Comparison of ENCODE assay signal across 8 mouse cellular contexts in genomic region chr5:130023767-130024539, GRCm38 (mm10). TPM values are rescaled to one million over a fixed set of nuclear protein-coding genes. Genes with fewer than 3 reads are reported as not detected.
DNase-seq lines count a peak whose midpoint lies in the region; ATAC-seq lines count a peak whose summit lies in the region.

No protein-coding gene starts in this region.

- no peaks in the 10 kb centered on the region for H3K36me3 ChIP-seq in heart, embryonic 14.5 days (ENCODE audit: control insufficient read depth, insufficient read depth, low read length)
- H3K36me3 ChIP-seq in liver, embryonic 13.5 days: no peaks in the 10 kb centered on the region
- no peaks in the 10 kb centered on the region for H3K36me3 ChIP-seq in stomach, embryonic 16.5 days (ENCODE audit: control insufficient read depth, insufficient read depth, low read length)

- no peaks in the 10 kb centered on the region for H3K9me3 ChIP-seq in heart, embryonic 14.5 days (ENCODE audit: control insufficient read depth, low read length)
- H3K9me3 ChIP-seq in liver, embryonic 13.5 days (replicated peaks): no peaks in the 10 kb centered on the region
- no peaks in the 10 kb centered on the region for H3K9me3 ChIP-seq in stomach, embryonic 16.5 days (replicated peaks; ENCODE audit: control insufficient read depth, low read length)

- no peaks in the 10 kb centered on the region for H3K4me1 ChIP-seq in brown adipose tissue, adult 24 weeks (ENCODE audit: control insufficient read depth, insufficient read depth, insufficient read length, low read length)
- peaks cover 5 to 9% of the 10 kb centered on the region in 2 experiments for H3K4me1 ChIP-seq in heart, embryonic 14.5 days (ENCODE audit: control insufficient read depth in 2 of 2, insufficient read depth in 2 of 2, low read length in 2 of 2)
- H3K4me1 ChIP-seq in liver, embryonic 13.5 days (replicated peaks): peaks cover 45% of the 10 kb centered on the region
- peaks cover 3% of the 10 kb centered on the region; the same call in 1 of the 2 replicates for H3K4me1 ChIP-seq in stomach, embryonic 16.5 days (ENCODE audit: control insufficient read depth, insufficient read depth, low read length)

- peak overlapping the region; percentile 56 for H3K9ac ChIP-seq in heart, embryonic 14.5 days (ENCODE audit: low read length)
- H3K9ac ChIP-seq in liver, embryonic 13.5 days: peak overlapping the region; percentile 75
- H3K9ac ChIP-seq in stomach, embryonic 16.5 days (ENCODE audit: low read length): peak overlapping the region; percentile 74

- H3K27me3 ChIP-seq in heart, embryonic 14.5 days (ENCODE audit: control insufficient read depth, insufficient read depth, low read length): no peaks in the 10 kb centered on the region; the same call in 1 of the 2 replicates
- H3K27me3 ChIP-seq in liver, embryonic 13.5 days: 0 out of 2 replicates have a peak, but pooled peaks cover 8% of the 10 kb centered on the region
- H3K27me3 ChIP-seq in stomach, embryonic 16.5 days (ENCODE audit: control insufficient read depth, insufficient read depth, low read length): no peaks in the 10 kb centered on the region

- peak overlapping the region; percentile 66 for H3K4me2 ChIP-seq in heart, embryonic 14.5 days (ENCODE audit: low read length)
- H3K4me2 ChIP-seq in liver, embryonic 13.5 days: peak overlapping the region; percentile 94
- H3K4me2 ChIP-seq in stomach, embryonic 16.5 days (ENCODE audit: low read depth, low read length): peak overlapping the region; percentile 79

- DNase-seq in CD4-positive, CD25-positive, alpha-beta regulatory T cell, adult 2 months (ENCODE audit: low read depth, low spot score): peak; percentile 92
- DNase-seq in fibroblast of lung, adult 2 months (ENCODE audit: low read depth): peak; percentile 92
- peak; percentile 94 for DNase-seq in kidney, postnatal 14 days
- peak; percentile 86 for DNase-seq in liver, embryonic 13.5 days
- DNase-seq in neural tube, embryonic 10.5 days (ENCODE audit: extremely low spot score, low spot score): peak; percentile 87

- H3K27ac ChIP-seq in brown adipose tissue, adult 24 weeks (replicated peaks; ENCODE audit: low read depth, low read length): peak overlapping the region; percentile 43
- peak overlapping the region; percentile 33 to 44; a peak in 3 of 4 replicates for H3K27ac ChIP-seq in heart, embryonic 14.5 days (replicated peaks in 1 of 2; ENCODE audit: control insufficient read depth in 1 of 2, insufficient read depth in 1 of 2, low read depth in 2 of 2, low read length in 2 of 2)
- H3K27ac ChIP-seq in liver, embryonic 13.5 days: peak overlapping the region; percentile 91
- peak overlapping the region; percentile 80 for H3K27ac ChIP-seq in stomach, embryonic 16.5 days (ENCODE audit: low read length)

- peak; percentile 86 for ATAC-seq in heart, embryonic 14.5 days (ENCODE audit: insufficient number of reproducible peaks, insufficient read depth, low FRiP score, low read depth)
- ATAC-seq in liver, embryonic 13.5 days (ENCODE audit: low read depth): peak; percentile 90
- ATAC-seq in stomach, embryonic 16.5 days (ENCODE audit: insufficient read depth, low FRiP score): peak; percentile 95

- H3K4me3 ChIP-seq in brown adipose tissue, adult 24 weeks (ENCODE audit: insufficient read depth, low read depth, low read length): peak overlapping the region; percentile 72
- peak overlapping the region; percentile 46 to 68 for H3K4me3 ChIP-seq in heart, embryonic 14.5 days (ENCODE audit: control insufficient read depth in 1 of 2, insufficient read depth in 1 of 2, low read depth in 1 of 2, low read length in 2 of 2)
- H3K4me3 ChIP-seq in liver, embryonic 13.5 days (replicated peaks): peak overlapping the region; percentile 70
- peak overlapping the region; percentile 62 for H3K4me3 ChIP-seq in stomach, embryonic 16.5 days (replicated peaks; ENCODE audit: low read length)

- 0% methylated on average over 32 of the region's 32 CpGs for WGBS in heart, embryonic 14.5 days
- under 1% methylated on average over 32 of the region's 32 CpGs for WGBS in liver, embryonic 13.5 days (ENCODE audit: insufficient replicate concordance)
- under 1% methylated on average over 32 of the region's 32 CpGs for WGBS in stomach, embryonic 16.5 days

RNA-seq across cellular contexts. Expression of gene Asl, which starts 5.1 kb away (rescaled TPM):
- 23.4 and 27.8 TPM in 2 replicates for polyA plus RNA-seq in brown adipose tissue, adult 24 weeks (2012; ENCODE audit: insufficient read depth, insufficient read length, missing spikeins)
- 16.4 and 19.3 TPM in 2 replicates for polyA plus RNA-seq in heart, embryonic 14.5 days (2014; fragmentation: Nextera tagmentation; extraction: Ambion mirVana)
- polyA plus RNA-seq in liver, embryonic 13.5 days (2015; fragmentation: Nextera tagmentation; extraction: Ambion mirVana): 37.8 and 45.2 TPM in 2 replicates
- polyA plus RNA-seq in stomach, embryonic 16.5 days (2015; fragmentation: Nextera tagmentation; extraction: Ambion mirVana): 46.5 and 47.8 TPM in 2 replicates

RNA-seq across cellular contexts. Expression of gene Crcp, which starts 5.1 kb away (rescaled TPM):
- 21.9 and 23.3 TPM in 2 replicates for polyA plus RNA-seq in brown adipose tissue, adult 24 weeks (2012; ENCODE audit: insufficient read depth, insufficient read length, missing spikeins)
- polyA plus RNA-seq in heart, embryonic 14.5 days (2014; fragmentation: Nextera tagmentation; extraction: Ambion mirVana): 15.1 and 16.3 TPM in 2 replicates
- 31.6 and 34.4 TPM in 2 replicates for polyA plus RNA-seq in liver, embryonic 13.5 days (2015; fragmentation: Nextera tagmentation; extraction: Ambion mirVana)
- polyA plus RNA-seq in stomach, embryonic 16.5 days (2015; fragmentation: Nextera tagmentation; extraction: Ambion mirVana): 32.1 and 33.1 TPM in 2 replicates

RNA-seq across cellular contexts. Expression of gene Gusb, which starts 21.1 kb away (rescaled TPM):
- 16.5 and 18.5 TPM in 2 replicates for polyA plus RNA-seq in brown adipose tissue, adult 24 weeks (2012; ENCODE audit: insufficient read depth, insufficient read length, missing spikeins)
- polyA plus RNA-seq in heart, embryonic 14.5 days (2014; fragmentation: Nextera tagmentation; extraction: Ambion mirVana): 49.2 and 54.2 TPM in 2 replicates
- 42.0 and 47.9 TPM in 2 replicates for polyA plus RNA-seq in liver, embryonic 13.5 days (2015; fragmentation: Nextera tagmentation; extraction: Ambion mirVana)
- 66.0 and 71.7 TPM in 2 replicates for polyA plus RNA-seq in stomach, embryonic 16.5 days (2015; fragmentation: Nextera tagmentation; extraction: Ambion mirVana)

RNA-seq across cellular contexts. Expression of gene Tpst1, which starts 49.2 kb away (rescaled TPM):
- polyA plus RNA-seq in brown adipose tissue, adult 24 weeks (2012; ENCODE audit: insufficient read depth, insufficient read length, missing spikeins): 11.6 and 14.3 TPM in 2 replicates
- 23.0 and 24.5 TPM in 2 replicates for polyA plus RNA-seq in heart, embryonic 14.5 days (2014; fragmentation: Nextera tagmentation; extraction: Ambion mirVana)
- polyA plus RNA-seq in liver, embryonic 13.5 days (2015; fragmentation: Nextera tagmentation; extraction: Ambion mirVana): 27.2 and 33.5 TPM in 2 replicates
- 68.7 and 76.4 TPM in 2 replicates for polyA plus RNA-seq in stomach, embryonic 16.5 days (2015; fragmentation: Nextera tagmentation; extraction: Ambion mirVana)

Comparison
In these comparisons a context has a peak if more than half of its experiments do, and no peak if none do; other contexts are left out.
1. Peak in every context shown above with its lines: DNase-seq, ATAC-seq, H3K4me3 ChIP-seq and H3K27ac ChIP-seq.
2. H3K27ac ChIP-seq: peak in every context shown above with its lines; median percentile 91 in liver, embryonic 13.5 days; 80 in stomach, embryonic 16.5 days; 43 in brown adipose tissue, adult 24 weeks; 38 in heart, embryonic 14.5 days.